Comparison of ENCODE assay signal across 7 mouse cellular contexts in genomic region chr7:34317901-34318476, GRCm38 (mm10). TPM values are rescaled to one million over a fixed set of nuclear protein-coding genes. Genes with fewer than 3 reads are reported as not detected.
A peak's percentile ranks its signal among the peaks of the same experiment; 100 is the strongest.
DNase-seq lines count a peak whose midpoint lies in the region; ATAC-seq lines count a peak whose summit lies in the region.

No protein-coding gene starts in this region.

- no peak overlapping the region for H3K27ac ChIP-seq in midbrain, embryonic 14.5 days (replicated peaks; ENCODE audit: low read depth, low read length)
- no peak overlapping the region for H3K27ac ChIP-seq in midbrain, embryonic 15.5 days
- H3K27ac ChIP-seq in embryonic facial prominence, embryonic 15.5 days (replicated peaks): peak overlapping the region; percentile 71
- H3K27ac ChIP-seq in heart, embryonic 13.5 days (replicated peaks): peak overlapping the region; percentile 71
- H3K27ac ChIP-seq in limb, embryonic 15.5 days: peak overlapping the region; percentile 89

- no peaks in the 10 kb centered on the region for H3K27me3 ChIP-seq in midbrain, embryonic 14.5 days (ENCODE audit: control insufficient read depth, insufficient read depth, low read length)
- H3K27me3 ChIP-seq in midbrain, embryonic 15.5 days (replicated peaks): no peaks in the 10 kb centered on the region
- H3K27me3 ChIP-seq in embryonic facial prominence, embryonic 15.5 days: no peaks in the 10 kb centered on the region
- H3K27me3 ChIP-seq in heart, embryonic 13.5 days (replicated peaks): no peaks in the 10 kb centered on the region
- H3K27me3 ChIP-seq in limb, embryonic 15.5 days: no peaks in the 10 kb centered on the region

- no peaks in the 10 kb centered on the region for H3K36me3 ChIP-seq in midbrain, embryonic 14.5 days (ENCODE audit: control insufficient read depth, insufficient read depth, low read length)
- no peaks in the 10 kb centered on the region for H3K36me3 ChIP-seq in midbrain, embryonic 15.5 days (replicated peaks)
- no peaks in the 10 kb centered on the region for H3K36me3 ChIP-seq in embryonic facial prominence, embryonic 15.5 days
- no peaks in the 10 kb centered on the region for H3K36me3 ChIP-seq in heart, embryonic 13.5 days
- no peaks in the 10 kb centered on the region for H3K36me3 ChIP-seq in limb, embryonic 15.5 days

- peak; percentile 14 for DNase-seq in midbrain, embryonic 14.5 days
- DNase-seq in yolk sac, embryonic 10.5 days (ENCODE audit: low spot score): peak; percentile 68
- no peak for DNase-seq in spleen, adult 18-20 months

- no peak overlapping the region for H3K4me3 ChIP-seq in midbrain, embryonic 14.5 days (replicated peaks; ENCODE audit: low read depth, low read length)
- H3K4me3 ChIP-seq in midbrain, embryonic 15.5 days: no peak overlapping the region
- no peak overlapping the region for H3K4me3 ChIP-seq in embryonic facial prominence, embryonic 15.5 days (replicated peaks)
- no peak overlapping the region for H3K4me3 ChIP-seq in heart, embryonic 13.5 days
- H3K4me3 ChIP-seq in limb, embryonic 15.5 days: no peak overlapping the region

- ATAC-seq in midbrain, embryonic 14.5 days (ENCODE audit: low FRiP score, low TSS enrichment): no peak
- no peak for ATAC-seq in midbrain, embryonic 15.5 days (replicated peaks)
- ATAC-seq in embryonic facial prominence, embryonic 15.5 days (ENCODE audit: insufficient number of reproducible peaks, low FRiP score, low TSS enrichment, low read depth): peak; percentile 80
- no peak for ATAC-seq in heart, embryonic 13.5 days (ENCODE audit: extremely low read depth, insufficient number of reproducible peaks, low FRiP score, low TSS enrichment)
- ATAC-seq in limb, embryonic 15.5 days (ENCODE audit: insufficient number of reproducible peaks, low FRiP score, low TSS enrichment, low read depth): peak; percentile 86

- no peak overlapping the region for H3K4me2 ChIP-seq in midbrain, embryonic 14.5 days (ENCODE audit: low read length)
- H3K4me2 ChIP-seq in midbrain, embryonic 15.5 days: no peak overlapping the region
- H3K4me2 ChIP-seq in embryonic facial prominence, embryonic 15.5 days (replicated peaks): no peak overlapping the region
- H3K4me2 ChIP-seq in heart, embryonic 13.5 days: no peak overlapping the region
- no peak overlapping the region for H3K4me2 ChIP-seq in limb, embryonic 15.5 days

- H3K4me1 ChIP-seq in midbrain, embryonic 14.5 days (ENCODE audit: control insufficient read depth, insufficient read depth, low read length): no peaks in the 10 kb centered on the region
- peaks cover 3% of the 10 kb centered on the region; the same call in 1 of the 2 replicates for H3K4me1 ChIP-seq in midbrain, embryonic 15.5 days
- H3K4me1 ChIP-seq in embryonic facial prominence, embryonic 15.5 days: peaks cover 15% of the 10 kb centered on the region
- H3K4me1 ChIP-seq in heart, embryonic 13.5 days: peaks cover 26% of the 10 kb centered on the region
- H3K4me1 ChIP-seq in limb, embryonic 15.5 days: peaks cover 17% of the 10 kb centered on the region

- 75% methylated on average over 7 of the region's 7 CpGs for WGBS in midbrain, embryonic 14.5 days
- 72% methylated on average over 7 of the region's 7 CpGs for WGBS in midbrain, embryonic 15.5 days
- WGBS in embryonic facial prominence, embryonic 15.5 days: 36% methylated on average over 7 of the region's 7 CpGs
- 52% methylated on average over 7 of the region's 7 CpGs for WGBS in heart, embryonic 13.5 days
- 23% methylated on average over 7 of the region's 7 CpGs for WGBS in limb, embryonic 15.5 days

- no peak overlapping the region for H3K9ac ChIP-seq in midbrain, embryonic 14.5 days (replicated peaks; ENCODE audit: low read length)
- H3K9ac ChIP-seq in midbrain, embryonic 15.5 days: no peak overlapping the region
- no peak overlapping the region for H3K9ac ChIP-seq in embryonic facial prominence, embryonic 15.5 days
- H3K9ac ChIP-seq in heart, embryonic 13.5 days: no peak overlapping the region
- no peak overlapping the region for H3K9ac ChIP-seq in limb, embryonic 15.5 days

- H3K9me3 ChIP-seq in midbrain, embryonic 14.5 days (ENCODE audit: control insufficient read depth, low read length): no peaks in the 10 kb centered on the region
- no peaks in the 10 kb centered on the region for H3K9me3 ChIP-seq in midbrain, embryonic 15.5 days
- no peaks in the 10 kb centered on the region for H3K9me3 ChIP-seq in embryonic facial prominence, embryonic 15.5 days (replicated peaks)
- H3K9me3 ChIP-seq in heart, embryonic 13.5 days: no peaks in the 10 kb centered on the region
- no peaks in the 10 kb centered on the region for H3K9me3 ChIP-seq in limb, embryonic 15.5 days

RNA-seq across cellular contexts. Expression of gene 4931406P16Rik, which starts 4.6 kb away (rescaled TPM):
- polyA plus RNA-seq in midbrain, embryonic 14.5 days (2014; fragmentation: Nextera tagmentation; extraction: Ambion mirVana): 36.7 and 40.6 TPM in 2 replicates
- 32.5 and 32.6 TPM in 2 replicates for polyA plus RNA-seq in midbrain, embryonic 15.5 days (2015; fragmentation: Nextera tagmentation; extraction: Ambion mirVana)
- 25.8 and 26.8 TPM in 2 replicates for polyA plus RNA-seq in embryonic facial prominence, embryonic 15.5 days (2015; fragmentation: Nextera tagmentation; extraction: Ambion mirVana)
- polyA plus RNA-seq in heart, embryonic 13.5 days (2015; fragmentation: Nextera tagmentation; extraction: Ambion mirVana): 28.4 and 28.7 TPM in 2 replicates
- polyA plus RNA-seq in limb, embryonic 15.5 days (2015; fragmentation: Nextera tagmentation; extraction: Ambion mirVana): 30.3 and 30.5 TPM in 2 replicates

Comparison
In these comparisons a context has a peak if more than half of its experiments do, and no peak if none do; other contexts are left out.
1. ATAC-seq: peak in embryonic facial prominence, embryonic 15.5 days (single experiment) and limb, embryonic 15.5 days (single experiment); none in midbrain, embryonic 14.5 days (single experiment), midbrain, embryonic 15.5 days (single experiment) and heart, embryonic 13.5 days (single experiment).
2. DNase-seq: peak in midbrain, embryonic 14.5 days (single experiment) and yolk sac, embryonic 10.5 days (single experiment); none in spleen, adult 18-20 months (0 of 2).
3. H3K27ac ChIP-seq: peak in embryonic facial prominence, embryonic 15.5 days (single experiment), heart, embryonic 13.5 days (single experiment) and limb, embryonic 15.5 days (single experiment); none in midbrain, embryonic 14.5 days (single experiment) and midbrain, embryonic 15.5 days (single experiment).